Mouse (Mus musculus) stomach, postnatal 0 days (tissue): ENCODE data around the gene Plin3. TPM values are rescaled to one million over a fixed set of nuclear protein-coding genes. Genes with fewer than 3 reads are reported as not detected.

Source experiments
- ATAC-seq: fragments of 200-750 bp; cut with Nextera tagmentation; 2 replicates; pipeline ENCODE4 v1.8.0; 2017; ENCODE audit not compliant: low FRiP score, low TSS enrichment
- DNase-seq: peaks from one replicate; pipeline ENCODE4 v3.0.0-alpha.2; 2016; ENCODE audit warnings: low spot score
- H3K27ac ChIP-seq: fragments of 300-500 bp; sonication (generic); replicated peaks from 2 replicates; pipeline ENCODE4 v1.5.1; 2014; ENCODE audit warnings: mild to moderate bottlenecking, control low read depth
- H3K27me3 ChIP-seq: fragments of 300-500 bp; sonication (generic); 2 replicates; pipeline ENCODE4 v1.6.1; 2014; ENCODE audit warnings: low read length; ENCODE audit not compliant: control insufficient read depth, insufficient read depth
- H3K36me3 ChIP-seq: fragments of 300-500 bp; sonication (generic); 2 replicates; pipeline ENCODE4 v1.6.1; 2014; ENCODE audit warnings: low read length, mixed read lengths; ENCODE audit not compliant: control insufficient read depth, insufficient read depth
- H3K4me1 ChIP-seq: fragments of 300-500 bp; sonication (generic); replicated peaks from 2 replicates; pipeline ENCODE4 v1.6.1; 2014; ENCODE audit warnings: antibody characterized with exemption; ENCODE audit not compliant: control insufficient read depth, insufficient read depth
- H3K4me2 ChIP-seq: fragments of 300-500 bp; sonication (generic); replicated peaks from 2 replicates; pipeline ENCODE4 v1.6.1; 2014; ENCODE audit warnings: low read depth, mild to moderate bottlenecking, control low read depth, moderate library complexity
- H3K4me3 ChIP-seq: fragments of 300-500 bp; sonication (generic); 2 replicates; pipeline ENCODE4 v1.5.1; 2014; ENCODE audit warnings: low read depth, low read length, control low read depth
- H3K9ac ChIP-seq: fragments of 300-500 bp; sonication (generic); 2 replicates; pipeline ENCODE4 v1.6.1; 2014; ENCODE audit warnings: mild to moderate bottlenecking, low read length, control low read depth, mixed read lengths
- H3K9me3 ChIP-seq: fragments of 300-500 bp; sonication (generic); 2 replicates; pipeline ENCODE4 v1.6.1; 2016; ENCODE audit warnings: low read length; ENCODE audit not compliant: control insufficient read depth
- CTCF ChIP-seq: IDR thresholded peaks from 2 replicates; pipeline ENCODE4 v1.5.1; 2016; ENCODE audit warnings: antibody characterized with exemption, low read depth, mild to moderate bottlenecking, moderate library complexity
- EP300 ChIP-seq: optimal IDR thresholded peaks from 2 replicates; pipeline ENCODE3; 2016; ENCODE audit warnings: antibody characterized with exemption
- WGBS: fragments of 180-500 bp; shearing (Covaris S2); extraction: QIAGEN DNeasy Blood & Tissue Kit; methylation state at CpG from one replicate; pipeline ENCODE4 v1.1.7; 2014; 5-methylcytosine and 5-hydroxymethylcytosine counted together
- polyA plus RNA-seq: library from polyadenylated mRNA; unstranded; fragments of >200 nt; fragmentation: Nextera tagmentation; extraction: Ambion mirVana; gene quantifications from 2 replicates; pipeline ENCODE4 v1.2.1, GENCODE M21; 2015

Gene Plin3
- polyA plus RNA-seq, 1 experiment from 2014 or later: 65.3 TPM

GRCm38 (mm10) chr17:56276643-56277566 lies 15.8 kb downstream of the Plin3 start, which contains the start of gene Ticam1:
Ticam1 (minus strand) TSS chr17:56276786.
- H3K4me2 ChIP-seq: peak within 1 kb of the TSS; percentile 77
- peak within 1 kb of the TSS; percentile 83 for H3K9ac ChIP-seq
- peak; percentile 98 for DNase-seq
- ATAC-seq: peak; percentile 95
- no peaks in the 10 kb centered on the region for H3K4me1 ChIP-seq
- H3K9me3 ChIP-seq: no peaks in the 10 kb centered on the region
- TF ChIP-seq EP300: peak; percentile 48
- TF ChIP-seq CTCF: peak; percentile 72
- WGBS: under 1% methylated on average over 20 of the region's 21 CpGs
- no peaks in the 10 kb centered on the region for H3K27me3 ChIP-seq
- H3K36me3 ChIP-seq: peaks cover 16% of the 10 kb centered on the region
- H3K27ac ChIP-seq: peak within 1 kb of the TSS; percentile 94
- H3K4me3 ChIP-seq: peak within 1 kb of the TSS; percentile 61

- WGBS: 16% methylated on average over 5 of the region's 5 CpGs
- no peaks in the 10 kb centered on the region for H3K4me1 ChIP-seq
- peaks cover 13% of the 10 kb centered on the region for H3K36me3 ChIP-seq
- DNase-seq (peak; percentile 67), ATAC-seq (peak; percentile 36)
- TF ChIP-seq EP300 (no peak), CTCF (no peak)
- H3K27ac ChIP-seq: peak overlapping the region; percentile 94
- no peaks in the 10 kb centered on the region for H3K9me3 ChIP-seq
- peak overlapping the region; percentile 83 for H3K9ac ChIP-seq
- peak overlapping the region; percentile 77 for H3K4me2 ChIP-seq
- peak overlapping the region; percentile 61 for H3K4me3 ChIP-seq
- H3K27me3 ChIP-seq: no peaks in the 10 kb centered on the region
These were observed 16.7 kb downstream of the Plin3 start for GRCm38 (mm10) chr17:56275842-56276480.

DNA sequence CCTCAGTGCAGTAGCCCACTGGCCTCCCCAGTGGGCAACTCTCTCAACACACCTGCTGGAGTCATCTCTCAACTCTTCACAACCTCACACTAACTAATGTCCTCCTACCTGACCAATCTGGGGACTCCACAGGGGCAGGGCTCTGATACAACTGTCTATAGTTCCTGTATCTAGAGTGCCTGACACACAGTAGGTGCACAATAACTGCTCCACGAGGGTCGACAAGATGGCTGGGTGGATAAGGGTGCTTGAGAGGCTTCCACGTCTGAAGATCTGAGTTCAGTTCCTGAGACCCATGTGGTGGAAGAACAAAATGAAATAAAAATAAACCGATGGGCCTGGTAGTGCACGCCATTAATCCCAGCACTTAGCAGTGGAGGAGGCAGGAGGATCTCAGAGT lies 18.7 kb downstream of the Plin3 start:
- Histone ChIP-seq H3K4me1 (peaks cover 4% of the 10 kb centered on the region), H3K4me2 (no peak overlapping the region), H3K27ac (no peak overlapping the region), H3K36me3 (peaks cover 8% of the 10 kb centered on the region; the same call in 1 of the 2 replicates), H3K9ac (no peak overlapping the region), H3K9me3 (no peaks in the 10 kb centered on the region), H3K27me3 (no peaks in the 10 kb centered on the region), H3K4me3 (no peak overlapping the region)
- no peak for TF ChIP-seq CTCF
- TF ChIP-seq EP300: no peak
- ATAC-seq (no peak), DNase-seq (no peak)
- 87% methylated on average over 5 of the region's 5 CpGs for WGBS

GRCm38 (mm10) chr17:56273482-56273881 lies 19.2 kb downstream of the Plin3 start:
- no peak overlapping the region for H3K4me2 ChIP-seq
- peaks cover 8% of the 10 kb centered on the region; the same call in 1 of the 2 replicates for H3K36me3 ChIP-seq
- no peak for DNase-seq
- ATAC-seq: no peak
- no peak overlapping the region; the same call in 1 of the 2 replicates for H3K27ac ChIP-seq
- TF ChIP-seq EP300 (no peak), CTCF (no peak)
- H3K9me3 ChIP-seq: no peaks in the 10 kb centered on the region
- peaks cover 4% of the 10 kb centered on the region for H3K4me1 ChIP-seq
- H3K4me3 ChIP-seq: no peak overlapping the region
- H3K9ac ChIP-seq: 0 out of 2 replicates have a peak overlapping the region, but pooled peaks have one; percentile 23
- H3K27me3 ChIP-seq: no peaks in the 10 kb centered on the region
- WGBS: 84% methylated on average over 7 of the region's 7 CpGs

DNA sequence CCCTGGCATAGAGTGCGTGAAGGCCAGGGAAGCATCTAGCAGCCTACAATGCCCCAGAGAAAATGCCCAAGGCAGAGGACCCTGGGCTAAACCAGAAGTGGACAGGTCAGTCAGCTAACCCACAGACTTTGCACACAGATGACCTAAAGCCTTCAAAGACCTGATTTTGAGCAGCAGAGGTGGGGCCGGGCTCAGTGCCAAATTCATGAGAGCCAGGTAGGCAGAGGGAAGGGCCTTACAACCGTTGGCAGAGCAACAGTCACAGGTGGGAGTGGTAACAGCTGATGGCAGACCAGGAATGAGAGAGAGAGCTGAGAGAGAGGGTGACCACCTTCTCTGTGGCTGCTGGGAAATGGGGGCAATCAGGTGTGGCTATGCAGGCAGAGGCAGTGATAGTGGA lies 20.0 kb downstream of the Plin3 start:
- Histone ChIP-seq H3K9me3 (no peaks in the 10 kb centered on the region), H3K27ac (peak overlapping the region; percentile 13; the same call in 1 of the 2 replicates), H3K4me1 (peaks cover 4% of the 10 kb centered on the region), H3K27me3 (no peaks in the 10 kb centered on the region), H3K4me3 (no peak overlapping the region), H3K4me2 (no peak overlapping the region), H3K9ac (no peak overlapping the region), H3K36me3 (peaks cover 8% of the 10 kb centered on the region; the same call in 1 of the 2 replicates)
- WGBS: 54% methylated on average over 3 of the region's 3 CpGs
- no peak for TF ChIP-seq EP300
- TF ChIP-seq CTCF: no peak
- ATAC-seq (no peak), DNase-seq (peak; percentile 82)
